Mouse (Mus musculus) G1E (cell line): Measurements from ENCODE around the gene Cep57l1.

Experiments
- CTCF ChIP-seq: IDR thresholded peaks from 2 replicates; pipeline ENCODE4 v1.5.1; 2012; ENCODE audit warnings: low read depth, low read length, inconsistent platforms, mixed read lengths
- GATA1 ChIP-seq: IDR thresholded peaks from 2 replicates; pipeline ENCODE4 v1.6.1; 2012; ENCODE audit warnings: borderline replicate concordance, low read length, inconsistent platforms, mixed read lengths

GRCm38 (mm10) chr10:41675243-41675642, 134.4 kb downstream of the Cep57l1 start:
- no peak for TF ChIP-seq CTCF
- no peak for TF ChIP-seq GATA1
